Mouse (Mus musculus) CD4-positive helper T cell, adult 2 months (primary cell): ENCODE measurements around the gene Ift57.

Experiments
- DNase-seq: peaks from one replicate; pipeline ENCODE4 v3.0.0-alpha.2; 2012; ENCODE audit warnings: low read depth, missing footprints, low spot score

The Ift57 gene

DNA sequence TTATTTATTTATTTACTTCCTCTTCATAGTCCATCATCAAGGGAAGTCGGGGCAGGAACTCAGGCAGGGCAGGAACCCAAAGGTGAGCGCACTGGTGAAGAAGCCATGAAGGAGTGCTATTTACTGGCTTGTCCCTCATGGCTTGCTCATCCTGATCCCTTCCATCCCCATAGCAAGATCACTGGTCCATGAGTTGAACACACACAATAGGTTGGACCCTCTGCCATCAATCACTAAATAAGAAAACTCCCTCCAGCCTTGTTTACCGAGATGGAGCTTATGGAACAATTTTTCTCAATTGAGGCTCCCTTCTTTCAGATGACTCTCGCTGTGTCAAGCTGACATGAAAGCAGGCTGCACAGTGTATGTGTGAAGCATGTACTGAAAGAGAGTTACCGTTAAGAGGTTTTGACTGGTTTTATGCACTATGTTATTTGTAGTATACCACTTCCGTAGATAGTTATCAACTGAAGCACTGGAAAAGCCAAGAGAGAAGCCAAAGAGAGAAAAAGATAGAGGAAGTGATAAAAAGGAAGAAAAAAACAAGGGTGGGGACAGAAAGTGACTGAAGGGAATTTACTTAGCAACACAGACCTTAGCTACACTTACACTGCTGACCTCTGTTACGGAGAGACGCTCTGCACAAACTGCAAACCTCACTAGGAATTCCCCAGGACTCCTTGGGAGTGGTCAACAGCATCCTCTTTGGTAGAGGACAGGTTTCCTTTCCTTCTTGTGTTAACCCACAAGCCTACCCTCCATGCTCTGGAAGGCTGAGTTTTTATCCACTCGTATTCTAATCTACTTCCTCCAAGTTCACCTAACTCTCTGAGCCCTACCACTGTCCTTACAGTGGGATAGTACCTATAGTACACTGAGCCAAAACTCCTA is 91.8 kb downstream of the Ift57 start:
- peak; percentile 83 for DNase-seq

DNA sequence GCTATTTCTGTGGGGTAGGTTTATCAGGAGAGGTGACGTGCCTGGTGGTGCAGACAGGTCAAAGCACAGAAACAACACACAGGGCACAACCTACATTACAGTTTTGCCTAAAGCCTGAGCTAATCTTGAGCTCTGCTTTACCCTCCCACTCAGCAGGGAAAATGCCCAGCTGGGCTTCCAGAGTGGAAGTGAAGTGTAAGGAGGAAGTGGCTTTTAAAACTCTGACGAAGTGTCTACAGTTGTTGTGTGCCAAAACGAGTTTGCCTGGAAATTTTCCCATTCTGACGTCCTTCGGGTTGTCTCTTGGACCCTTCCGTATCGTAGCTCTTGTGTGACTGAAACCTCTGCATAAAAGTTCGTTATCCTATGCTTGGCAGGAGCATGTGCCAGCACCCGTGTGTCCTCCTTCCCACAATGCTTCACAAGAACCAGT is 93.4 kb downstream of the Ift57 start:
- DNase-seq = peak; percentile 76

DNA sequence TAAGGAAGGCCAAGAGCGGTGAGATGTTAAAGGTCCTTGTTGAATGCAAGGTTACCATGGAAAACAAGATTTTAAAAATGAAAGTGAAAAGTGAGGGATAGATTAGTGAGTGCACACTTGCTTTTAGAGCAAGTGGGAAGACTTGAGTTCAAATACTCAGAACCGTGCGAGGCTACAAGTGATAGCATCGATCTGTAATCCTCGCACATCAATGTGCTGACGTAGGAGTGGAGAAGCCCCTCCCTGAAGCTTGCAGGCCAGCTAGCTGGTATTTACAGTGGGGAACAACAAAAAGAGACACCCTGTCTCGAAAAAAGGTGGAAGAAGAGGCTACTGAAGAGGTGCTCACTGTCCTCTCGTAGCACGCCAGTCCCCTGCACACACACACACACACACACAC is 94.6 kb downstream of the Ift57 start:
- DNase-seq = peak; percentile 81

DNA sequence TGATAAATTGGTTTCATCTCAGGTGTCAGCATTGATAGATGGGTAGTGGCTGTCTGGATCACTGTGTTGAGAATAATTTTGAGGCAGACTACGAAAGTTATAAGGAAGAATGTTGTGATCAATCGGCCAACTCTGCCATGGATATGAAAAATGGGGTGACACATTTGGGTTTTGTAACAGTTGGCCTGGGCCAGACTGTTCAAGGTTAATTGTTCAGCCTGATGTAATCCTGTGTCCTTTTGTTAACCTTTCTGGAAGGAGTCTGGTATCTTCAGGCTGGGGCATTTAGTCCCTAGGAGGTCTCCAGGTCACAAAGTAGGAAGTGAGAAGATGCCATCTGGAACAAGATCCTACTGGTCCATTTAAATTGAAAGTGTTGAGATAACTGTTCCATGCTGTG is 97.2 kb downstream of the Ift57 start:
- DNase-seq = no peak

DNA sequence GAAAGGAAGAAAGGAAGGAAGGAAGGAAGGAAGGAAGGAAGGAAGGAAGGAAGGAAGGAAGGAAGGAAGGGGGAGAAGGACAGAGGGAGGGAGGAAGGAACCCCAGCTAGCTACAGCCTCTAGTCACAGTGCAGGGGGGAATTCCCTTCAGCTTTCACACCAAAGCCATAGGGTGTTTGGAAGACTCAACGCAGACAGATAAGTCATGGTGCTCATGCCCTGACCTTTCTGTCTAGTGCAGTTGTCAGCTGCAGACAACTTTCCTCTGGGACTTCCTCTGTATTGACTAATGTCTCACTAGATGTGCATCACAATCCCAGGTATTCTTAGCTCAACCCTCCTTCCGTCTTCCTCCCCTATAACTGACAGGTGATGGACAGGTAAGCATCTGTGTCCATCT is 97.9 kb downstream of the Ift57 start:
- peak; percentile 79 for DNase-seq

DNA sequence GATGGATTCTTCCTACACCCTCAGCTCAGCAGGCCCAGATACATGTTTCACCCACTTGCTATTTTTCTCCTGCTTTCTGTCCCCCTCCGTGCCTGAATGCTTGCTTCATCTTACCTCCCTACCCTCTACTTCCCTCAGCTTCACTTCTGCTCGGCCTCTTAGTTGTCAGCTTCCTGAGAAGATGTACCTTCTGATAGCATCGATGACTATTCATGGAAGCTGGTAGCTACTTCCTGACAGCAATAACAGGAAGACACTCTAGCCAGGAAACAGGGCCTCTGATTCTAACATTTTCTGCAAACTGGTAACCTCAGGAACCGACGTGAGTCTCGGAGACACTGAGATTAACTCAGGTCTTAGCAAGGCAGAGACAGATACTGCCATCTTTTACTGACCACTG is 99.8 kb downstream of the Ift57 start:
- DNase-seq = peak; percentile 78

DNA sequence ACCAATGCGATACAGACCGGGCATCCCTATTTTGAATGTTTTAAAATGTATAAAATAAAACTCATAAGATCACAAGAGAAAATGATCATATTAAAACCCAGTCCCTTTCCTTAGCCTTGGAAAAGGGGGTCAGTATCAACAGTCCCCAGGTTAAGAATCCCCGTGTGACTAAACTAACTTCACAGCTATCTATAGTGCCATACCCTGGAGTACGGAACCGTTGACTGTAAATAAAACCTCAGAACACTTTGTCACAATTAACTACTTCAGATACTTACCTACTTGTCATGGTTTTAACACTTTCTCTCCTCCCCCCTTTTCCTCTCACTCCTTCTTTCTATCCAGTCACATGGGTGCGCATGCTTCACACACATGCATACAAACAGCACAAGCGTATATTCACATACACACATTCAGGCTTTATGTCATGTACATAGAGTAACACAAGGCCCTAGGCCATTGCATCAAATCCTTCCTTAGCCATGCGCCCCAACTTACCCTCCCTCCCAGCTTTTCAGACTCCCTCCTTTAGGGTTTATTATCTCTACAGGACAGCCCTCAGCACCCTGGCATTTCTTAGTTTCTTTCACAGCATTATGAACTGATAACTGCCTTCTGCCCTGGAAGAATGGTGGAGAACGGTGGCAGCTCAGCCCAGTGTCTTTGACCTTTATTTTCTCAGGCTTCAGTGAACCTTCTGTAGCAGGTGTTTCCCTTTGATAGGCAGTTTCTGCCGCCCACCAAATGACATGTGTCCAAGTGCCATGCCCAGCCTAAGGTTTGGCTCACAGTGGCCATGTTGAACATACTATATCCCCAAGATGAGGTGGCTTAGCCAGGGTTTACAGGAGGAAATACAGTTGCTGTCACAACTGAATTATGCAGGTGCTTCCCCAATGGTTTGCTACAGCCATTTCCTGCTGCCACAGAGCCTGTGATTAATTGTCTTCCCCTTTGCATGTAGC is 100.8 kb downstream of the Ift57 start, which contains the start of gene Cd47:
Cd47 (plus strand) TSS at position 937 of the 965 bp plus-strand sequence.
- DNase-seq = peak; percentile 49

DNA sequence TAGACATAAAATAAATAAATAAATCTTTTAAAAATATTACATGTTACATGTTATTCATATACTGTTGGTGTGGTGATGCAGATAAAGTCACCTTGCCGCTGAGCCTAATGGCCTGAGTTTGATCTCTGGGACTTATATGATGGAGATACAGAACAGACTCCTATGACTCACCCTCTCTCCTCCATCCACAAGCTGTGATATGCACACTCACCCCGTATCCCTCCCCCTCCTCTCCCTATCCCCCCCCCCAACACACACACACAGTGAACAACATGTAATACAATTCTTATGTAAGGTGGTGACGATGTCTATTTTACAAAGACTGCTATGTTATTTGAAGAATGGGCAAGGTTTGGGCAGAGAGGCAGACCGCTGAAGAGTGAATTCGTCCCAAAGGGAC is 102.0 kb downstream of the Ift57 start:
- no peak for DNase-seq

DNA sequence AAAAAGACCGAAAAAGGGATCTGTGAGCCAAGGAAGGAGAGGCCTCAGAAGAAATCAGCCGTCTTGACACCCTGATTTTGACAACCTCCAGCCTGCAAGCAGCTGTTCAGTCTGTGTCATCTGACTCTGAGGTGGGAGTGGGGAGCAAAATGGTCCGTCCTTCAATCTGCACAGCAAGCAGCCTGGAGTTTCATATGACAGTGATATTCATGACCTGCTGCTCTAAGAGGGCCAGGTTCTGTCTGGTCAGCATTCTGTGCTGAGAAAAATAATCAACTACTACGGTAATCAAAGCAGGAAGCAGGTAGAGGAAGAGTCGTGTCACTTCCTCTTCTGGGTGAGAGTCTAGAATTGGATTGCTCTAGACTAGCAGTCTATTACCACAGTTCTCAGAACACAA is 102.4 kb downstream of the Ift57 start:
- DNase-seq = peak; percentile 63

DNA sequence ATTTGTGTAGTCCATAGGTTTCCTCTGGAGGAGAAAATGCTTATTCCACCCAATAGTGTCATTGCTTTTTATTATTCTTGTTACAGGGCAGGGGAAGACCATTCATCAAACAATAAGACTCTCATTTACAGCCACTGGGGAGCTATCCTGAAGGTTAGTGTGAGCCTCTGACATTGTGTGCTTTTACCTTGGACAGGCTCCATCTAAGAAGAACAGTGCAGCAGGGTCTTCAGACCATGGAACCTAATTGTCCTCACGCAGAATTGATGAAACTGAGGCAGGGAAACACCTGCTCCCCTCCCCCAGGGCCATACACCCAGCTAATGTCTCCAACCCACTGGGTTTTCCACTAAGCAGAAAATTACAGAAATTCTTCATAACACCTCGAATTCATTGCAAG is 104.0 kb downstream of the Ift57 start:
- DNase-seq = no peak

DNA sequence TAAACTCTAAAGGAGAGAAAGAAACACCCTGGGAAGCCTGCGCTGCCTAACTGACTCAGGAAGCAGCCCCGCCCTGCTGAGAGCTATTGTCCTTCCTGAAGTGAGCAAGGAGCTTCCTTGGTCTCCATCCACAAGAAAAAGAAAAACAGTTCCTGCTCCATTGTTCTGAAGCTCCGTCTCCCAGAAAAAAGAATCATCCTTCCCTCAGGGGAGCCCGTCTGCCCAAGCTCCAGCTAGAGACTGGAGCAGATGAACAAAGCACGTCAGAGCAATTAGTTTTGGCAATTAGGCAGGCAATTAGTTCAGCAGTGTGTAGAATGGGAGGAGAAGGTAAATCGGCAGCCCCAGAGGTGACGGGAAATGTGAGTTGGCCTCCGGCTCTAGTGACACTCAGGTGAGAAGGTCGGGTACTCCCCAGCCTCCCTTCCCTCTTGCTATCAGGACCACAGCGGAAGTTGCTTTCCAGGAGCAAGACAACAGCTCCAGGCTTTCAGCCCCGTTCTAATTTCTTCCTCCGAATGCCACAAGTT is 105.0 kb downstream of the Ift57 start:
- peak; percentile 32 for DNase-seq

DNA sequence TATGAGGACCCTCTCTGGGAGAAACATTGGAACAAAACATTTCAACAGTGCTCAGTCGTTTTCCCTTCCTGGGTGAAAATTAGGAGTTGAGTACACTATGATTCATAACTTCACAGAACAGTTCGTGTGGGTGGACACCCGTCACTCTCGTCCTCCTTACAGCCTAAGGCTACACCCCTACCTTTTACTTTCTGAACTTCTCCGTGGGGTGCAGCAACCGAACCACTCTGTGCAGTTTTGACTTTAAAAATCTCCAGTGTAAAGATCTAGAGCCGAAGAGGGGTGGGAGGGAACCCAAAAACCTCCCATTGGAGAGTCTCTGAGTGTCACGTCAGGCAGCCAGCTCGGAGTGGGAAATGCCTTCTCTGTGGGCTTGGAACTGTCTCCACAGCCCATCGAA is 107.9 kb downstream of the Ift57 start:
- peak; percentile 60 for DNase-seq

DNA sequence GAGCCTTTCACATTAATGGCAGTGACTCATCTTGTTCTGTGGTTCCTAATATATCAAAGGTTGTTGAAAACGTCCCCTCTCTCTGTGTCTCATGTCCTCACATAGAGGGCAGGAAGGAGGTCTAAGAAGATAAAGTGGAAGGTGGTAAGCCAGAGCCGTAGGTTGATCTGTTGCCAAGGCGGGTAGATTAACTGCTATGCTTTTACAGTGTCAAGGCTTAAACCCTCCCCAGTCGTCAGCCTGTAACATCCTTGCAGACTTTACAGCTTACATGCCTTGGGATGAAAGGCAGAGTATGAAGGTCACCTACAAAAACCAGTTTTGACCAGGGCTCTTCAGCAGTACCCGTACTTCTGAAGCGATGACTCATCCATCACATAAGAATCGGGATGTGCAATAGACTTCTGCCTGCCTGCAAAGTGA is 108.4 kb downstream of the Ift57 start:
- peak; percentile 69 for DNase-seq

DNA sequence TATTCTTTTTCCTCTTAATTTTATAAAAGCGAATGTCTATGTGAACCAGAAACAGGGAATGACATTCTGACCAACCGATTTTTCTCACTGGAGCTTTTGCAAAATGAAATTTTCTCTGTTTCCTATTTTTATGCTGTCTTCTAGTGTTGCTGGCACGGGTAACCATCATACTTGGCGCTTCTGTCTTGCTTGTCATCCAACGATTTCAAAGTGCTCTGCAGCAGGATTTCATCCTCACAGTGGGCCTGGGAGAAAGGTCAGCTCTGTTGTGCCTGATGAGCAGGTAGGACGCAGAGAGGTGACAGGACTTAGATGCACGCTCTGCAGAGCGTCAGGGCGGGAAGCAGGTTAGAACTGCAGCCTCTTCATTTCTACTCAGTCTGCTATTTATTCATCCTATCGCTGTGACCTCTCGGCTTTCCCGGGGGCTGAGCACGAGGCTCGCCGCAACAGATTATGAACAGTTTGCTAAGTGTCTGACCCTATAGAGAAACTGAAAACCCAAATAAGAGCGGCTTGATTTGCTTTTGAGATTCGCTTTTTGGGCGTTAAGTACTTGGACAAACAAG is 108.9 kb downstream of the Ift57 start:
- DNase-seq = no peak

DNA sequence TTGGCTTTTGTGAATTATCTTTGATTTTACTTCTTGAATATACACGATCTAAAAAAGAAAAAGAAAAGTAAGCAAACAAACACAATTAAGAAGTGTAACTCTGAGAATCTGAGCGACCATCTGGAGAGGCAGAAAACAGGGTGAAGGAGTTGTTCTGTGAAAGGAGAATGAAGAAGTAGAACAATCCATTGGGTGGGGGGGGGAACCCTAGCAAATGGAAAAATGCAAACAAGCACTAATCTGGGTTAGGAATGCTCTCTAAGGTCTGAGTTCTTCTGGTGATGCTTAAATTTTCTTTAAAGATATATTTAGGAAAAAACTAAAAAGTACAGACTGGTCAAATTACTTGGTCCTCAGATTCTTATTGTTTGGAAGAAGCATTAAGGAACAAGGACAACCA is 112.9 kb downstream of the Ift57 start:
- DNase-seq = no peak

DNA sequence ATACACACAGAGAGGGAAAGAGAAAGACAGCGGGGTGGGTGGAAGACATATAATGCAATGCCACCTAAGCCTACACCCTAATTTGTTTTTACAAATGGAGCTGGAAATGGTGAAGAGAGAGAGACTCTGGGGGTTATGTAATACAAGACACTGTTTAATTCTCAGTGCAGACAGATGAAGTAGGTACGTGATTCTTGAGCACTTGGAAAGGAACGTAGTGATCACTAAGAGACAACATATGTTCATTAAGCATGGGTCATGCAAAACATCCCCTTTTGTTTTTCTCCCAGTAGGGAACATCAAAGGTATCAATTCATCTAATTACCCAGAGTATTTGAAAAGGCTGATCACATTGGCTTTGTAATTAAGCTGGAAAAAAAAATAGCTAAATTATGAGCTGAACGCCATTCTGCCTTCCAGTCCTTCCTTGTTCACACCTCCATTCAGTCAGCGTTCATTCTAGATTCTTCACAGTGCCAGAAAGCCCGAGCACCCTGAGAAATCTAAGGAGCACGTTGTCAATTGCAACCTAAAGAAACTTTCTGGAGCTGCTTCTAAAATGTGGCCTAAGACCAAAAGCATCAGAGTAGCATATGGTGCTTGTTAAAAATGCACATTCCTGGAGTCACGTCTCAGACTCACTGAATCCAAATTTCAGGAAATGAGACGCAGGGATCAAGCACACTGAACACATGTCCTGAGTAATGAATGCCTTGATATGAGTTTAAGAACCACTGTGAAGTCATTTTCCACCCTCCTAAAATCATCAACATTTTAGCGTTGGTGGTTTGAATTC is 114.0 kb downstream of the Ift57 start:
- no peak for DNase-seq

DNA sequence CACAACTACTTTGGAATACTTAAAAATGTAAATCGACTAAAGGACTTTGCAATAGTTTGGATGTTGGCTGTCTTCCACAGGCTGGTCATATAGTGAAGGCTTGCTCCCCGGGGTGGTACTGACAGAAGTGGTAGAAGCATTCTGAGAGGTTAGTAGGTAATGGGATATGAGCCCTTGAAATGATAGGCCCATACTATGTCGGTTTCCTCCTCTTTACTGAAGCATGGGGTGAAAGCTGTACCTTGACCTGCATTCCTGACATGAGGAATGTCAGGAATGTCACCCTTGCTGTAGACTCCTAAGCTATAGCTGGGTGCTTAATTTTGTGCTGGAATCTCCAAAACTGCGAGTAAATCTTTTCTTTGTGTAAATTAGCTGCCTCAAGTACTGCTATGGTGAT is 115.4 kb downstream of the Ift57 start:
- DNase-seq = no peak
